Mouse (Mus musculus) kidney, embryonic 14.5 days (tissue): ENCODE measurements around the gene Actg2. TPM values are rescaled to one million over a fixed set of nuclear protein-coding genes. Genes with fewer than 3 reads are reported as not detected.

Experiments
- ATAC-seq: fragments of 200-750 bp; cut with Nextera tagmentation; 2 replicates; pipeline ENCODE4 v1.8.0; 2017; ENCODE audit warnings: moderate number of reproducible peaks, mild to moderate bottlenecking, moderate TSS enrichment, moderate library complexity; ENCODE audit not compliant: low FRiP score, low TSS enrichment
- H3K27ac ChIP-seq: fragments of 300-500 bp; sonication (generic); 2 replicates; pipeline ENCODE4 v1.5.1; 2014; ENCODE audit warnings: low read depth, mild to moderate bottlenecking, low read length, moderate library complexity, mixed read lengths
- H3K27me3 ChIP-seq: fragments of 300-500 bp; sonication (generic); 2 replicates; pipeline ENCODE4 v1.6.1; 2014; ENCODE audit warnings: mild to moderate bottlenecking, low read length; ENCODE audit not compliant: control insufficient read depth, insufficient read depth
- H3K36me3 ChIP-seq: fragments of 300-500 bp; sonication (generic); 2 replicates; pipeline ENCODE4 v1.6.1; 2014; ENCODE audit warnings: low read length, mixed read lengths; ENCODE audit not compliant: control insufficient read depth, insufficient read depth
- H3K4me1 ChIP-seq: fragments of 300-500 bp; sonication (generic); 2 replicates; pipeline ENCODE4 v1.6.1; 2014; ENCODE audit warnings: low read length, mixed read lengths; ENCODE audit not compliant: control insufficient read depth, insufficient read depth
- H3K4me2 ChIP-seq: fragments of 300-500 bp; sonication (generic); replicated peaks from 2 replicates; pipeline ENCODE4 v1.6.1; 2014; ENCODE audit warnings: low read depth, mild to moderate bottlenecking, low read length
- H3K4me3 ChIP-seq: fragments of 300-500 bp; sonication (generic); 2 replicates; pipeline ENCODE4 v1.5.1; 2014; ENCODE audit warnings: mild to moderate bottlenecking, low read length
- H3K9ac ChIP-seq: fragments of 300-500 bp; sonication (generic); 2 replicates; pipeline ENCODE4 v1.6.1; 2014; ENCODE audit warnings: low read depth, mild to moderate bottlenecking, low read length, moderate library complexity
- H3K9me3 ChIP-seq: fragments of 300-500 bp; sonication (generic); 2 replicates; pipeline ENCODE4 v1.6.1; 2016; ENCODE audit warnings: low read length; ENCODE audit not compliant: control insufficient read depth
- WGBS: fragments of 180-500 bp; shearing (Covaris S2); extraction: QIAGEN DNeasy Blood & Tissue Kit; methylation state at CpG from one replicate; pipeline ENCODE4 v1.1.7; 2014; 5-methylcytosine and 5-hydroxymethylcytosine counted together
- polyA plus RNA-seq: library from polyadenylated mRNA; unstranded; fragments of >200 nt; fragmentation: Nextera tagmentation; extraction: Ambion mirVana; gene quantifications from 2 replicates; pipeline ENCODE4 v1.2.1, GENCODE M21; 2014

Gene Actg2
- polyA plus RNA-seq, 1 experiment from 2014 or later, result 7.6 TPM

- Histone ChIP-seq H3K27me3 (no peaks in the 10 kb centered on the region), H3K36me3 (peaks cover 12% of the 10 kb centered on the region; the same call in 1 of the 2 replicates), H3K9ac (no peak overlapping the region), H3K27ac (no peak overlapping the region), H3K9me3 (peaks cover 2% of the 10 kb centered on the region; the same call in 1 of the 2 replicates), H3K4me1 (no peaks in the 10 kb centered on the region), H3K4me2 (no peak overlapping the region), H3K4me3 (no peak overlapping the region)
- WGBS, result 92% methylated on average over 9 of the region's 9 CpGs
- ATAC-seq, result no peak
Observed at GRCm38 (mm10) chr6:83496009-83496752, 39.9 kb downstream of the Actg2 start.

- H3K4me1 ChIP-seq, result no peaks in the 10 kb centered on the region
- no peak overlapping the region for H3K9ac ChIP-seq
- WGBS, result 73% methylated on average over 4 of the region's 4 CpGs
- no peak overlapping the region for H3K4me3 ChIP-seq
- H3K27me3 ChIP-seq, result no peaks in the 10 kb centered on the region
- peaks cover 54% of the 10 kb centered on the region for H3K36me3 ChIP-seq
- ATAC-seq, result no peak
- no peak overlapping the region for H3K27ac ChIP-seq
- H3K9me3 ChIP-seq, result no peaks in the 10 kb centered on the region
- no peak overlapping the region for H3K4me2 ChIP-seq
Observed at GRCm38 (mm10) chr6:83490622-83491021, 45.4 kb downstream of the Actg2 start.

DNA sequence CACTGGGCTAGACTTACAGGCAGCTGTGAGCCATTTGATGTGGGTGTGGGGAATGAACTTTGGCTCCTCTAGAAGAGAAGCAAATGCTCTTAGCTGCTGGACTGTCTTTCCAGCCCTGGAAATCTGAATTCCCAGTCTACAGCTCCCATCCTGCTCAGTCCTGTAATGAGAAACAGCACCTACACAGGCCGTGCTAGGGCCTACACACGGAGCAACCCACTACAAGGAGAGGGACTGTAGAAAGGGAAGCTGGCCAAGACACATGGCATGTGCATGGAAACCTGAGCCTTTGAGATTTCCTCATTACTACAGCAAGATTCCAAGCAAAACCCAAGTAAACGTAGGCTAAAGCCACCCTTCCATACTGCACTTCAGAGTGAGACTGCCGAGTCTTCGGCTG, 47.9 kb downstream of the Actg2 start:
- ATAC-seq, result no peak

DNA sequence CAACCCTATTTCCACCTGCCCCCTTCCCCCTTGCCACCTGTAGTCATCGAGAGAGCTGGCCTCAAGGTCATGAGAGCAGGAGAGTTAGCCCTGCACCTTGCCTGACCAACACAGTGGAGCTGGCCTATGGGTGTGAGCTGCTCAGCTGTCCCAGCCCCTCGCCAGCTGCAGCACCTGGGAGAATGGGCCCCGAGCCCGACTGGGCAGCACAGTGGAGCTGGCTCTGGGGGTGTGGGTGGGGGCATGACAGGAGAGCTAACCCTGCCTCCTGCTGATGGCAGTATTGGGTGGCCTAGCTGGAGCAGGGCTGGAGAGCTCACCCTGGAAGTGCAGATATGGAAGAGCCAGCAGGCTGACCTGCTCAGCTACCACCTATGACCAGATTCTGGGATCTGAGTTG, 48.8 kb downstream of the Actg2 start:
- H3K9me3 ChIP-seq, result no peaks in the 10 kb centered on the region
- no peak overlapping the region for H3K27ac ChIP-seq
- ATAC-seq, result no peak
- H3K27me3 ChIP-seq, result no peaks in the 10 kb centered on the region
- no peak overlapping the region for H3K4me2 ChIP-seq
- 0 out of 2 replicates have a peak, but pooled peaks cover 3% of the 10 kb centered on the region for H3K4me1 ChIP-seq
- 96% methylated on average over 4 of the region's 4 CpGs for WGBS
- peaks cover 62% of the 10 kb centered on the region for H3K36me3 ChIP-seq
- no peak overlapping the region for H3K4me3 ChIP-seq
- no peak overlapping the region for H3K9ac ChIP-seq

More for the DNA sequence above, 47.9 kb downstream of the Actg2 start:
- no peaks in the 10 kb centered on the region for H3K27me3 ChIP-seq
- no peak overlapping the region for H3K4me3 ChIP-seq
- WGBS, result 88% methylated on average over 5 of the region's 5 CpGs
- H3K9me3 ChIP-seq, result no peaks in the 10 kb centered on the region
- H3K36me3 ChIP-seq, result peaks cover 60% of the 10 kb centered on the region
- no peak overlapping the region for H3K27ac ChIP-seq
- no peak overlapping the region for H3K9ac ChIP-seq
- H3K4me2 ChIP-seq, result no peak overlapping the region
- no peaks in the 10 kb centered on the region for H3K4me1 ChIP-seq

DNA sequence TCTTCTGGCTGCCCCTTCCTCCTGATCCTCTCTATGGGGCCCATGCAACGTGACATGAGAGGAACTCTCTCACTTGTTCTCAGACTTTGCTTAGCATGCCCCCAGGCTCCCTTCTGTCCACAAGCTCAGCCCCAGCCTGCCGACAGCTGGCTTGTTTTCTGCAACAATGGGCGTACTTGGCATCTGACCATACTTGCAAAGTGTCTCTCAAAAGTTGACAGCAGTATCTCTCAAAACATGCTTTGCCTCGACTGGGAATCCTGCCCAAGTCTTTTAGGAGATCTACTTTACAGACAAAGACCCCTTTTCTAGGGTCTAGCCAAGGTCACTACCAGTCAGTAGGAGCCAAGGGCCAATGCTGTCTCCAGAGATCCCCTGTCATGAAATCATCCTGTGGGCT, 50.2 kb downstream of the Actg2 start:
- Histone ChIP-seq H3K4me2 (no peak overlapping the region), H3K27me3 (no peaks in the 10 kb centered on the region), H3K27ac (no peak overlapping the region), H3K36me3 (peaks cover 71% of the 10 kb centered on the region), H3K9ac (no peak overlapping the region), H3K4me3 (no peak overlapping the region), H3K4me1 (0 out of 2 replicates have a peak, but pooled peaks cover 7% of the 10 kb centered on the region), H3K9me3 (no peaks in the 10 kb centered on the region)
- no peak for ATAC-seq
- WGBS, result 75% methylated on average over 4 of the region's 4 CpGs

DNA sequence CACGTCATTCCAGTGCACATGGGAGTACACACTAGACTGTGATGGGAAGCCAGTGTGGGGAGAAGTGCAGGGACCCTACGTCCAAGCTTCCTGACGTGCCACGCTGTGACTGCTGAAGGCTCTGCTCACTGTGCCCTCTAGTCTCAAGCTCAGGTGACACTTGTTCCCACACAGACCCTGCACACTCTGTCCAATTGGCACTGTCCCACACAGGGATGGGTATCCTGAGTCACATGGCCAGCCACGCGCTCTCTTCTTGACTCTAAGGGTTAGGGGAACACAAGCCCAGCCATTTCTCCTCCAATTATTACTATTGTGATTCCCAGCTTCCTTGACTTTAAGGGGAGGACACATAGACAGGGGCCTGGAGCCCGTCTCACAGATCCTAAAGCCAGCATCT, 52.3 kb downstream of the Actg2 start:
- WGBS, result 95% methylated on average over 7 of the region's 7 CpGs
- Histone ChIP-seq H3K36me3 (peaks cover 70% of the 10 kb centered on the region), H3K4me1 (0 out of 2 replicates have a peak, but pooled peaks cover 7% of the 10 kb centered on the region), H3K4me2 (no peak overlapping the region), H3K9ac (no peak overlapping the region), H3K4me3 (no peak overlapping the region), H3K27me3 (no peaks in the 10 kb centered on the region), H3K27ac (no peak overlapping the region), H3K9me3 (no peaks in the 10 kb centered on the region)
- no peak for ATAC-seq

DNA sequence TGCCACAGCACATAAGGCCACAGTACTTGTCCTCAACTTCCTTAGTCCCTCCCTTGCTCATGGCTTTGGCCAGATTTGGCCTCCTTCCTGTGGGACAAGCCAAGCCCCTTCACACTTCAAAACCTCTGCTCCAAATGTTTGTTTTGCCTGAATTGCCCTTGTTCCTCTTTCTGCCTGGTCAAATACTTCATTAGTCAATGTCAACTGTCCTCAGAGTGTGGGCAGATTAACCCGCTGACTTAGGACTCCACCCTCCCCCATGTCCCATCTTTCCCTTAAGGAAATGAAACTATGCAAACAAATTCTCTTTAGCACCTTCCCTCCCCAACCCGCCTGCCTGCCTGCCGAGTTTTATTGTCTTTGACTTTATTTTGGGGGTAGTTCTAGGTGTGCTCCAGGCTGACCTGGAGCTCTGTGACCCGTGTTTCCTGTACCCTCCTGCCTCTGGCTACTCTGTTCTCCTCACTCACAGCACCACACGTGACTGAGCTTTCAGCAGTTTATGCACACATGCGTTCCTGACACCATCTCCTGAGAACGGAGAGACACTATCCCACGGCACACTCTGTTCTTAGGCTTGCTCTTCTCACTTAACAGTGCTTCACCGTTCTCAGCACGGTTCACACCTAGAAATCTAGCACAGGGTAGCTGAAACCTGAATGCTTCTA, 53.5 kb downstream of the Actg2 start:
- H3K9ac ChIP-seq, result no peak overlapping the region
- ATAC-seq, result peak; percentile 63; the same call in 1 of the 2 replicates
- no peak overlapping the region for H3K4me2 ChIP-seq
- 0 out of 2 replicates have a peak, but pooled peaks cover 7% of the 10 kb centered on the region for H3K4me1 ChIP-seq
- H3K9me3 ChIP-seq, result no peaks in the 10 kb centered on the region
- 35% methylated on average over 10 of the region's 10 CpGs for WGBS
- H3K36me3 ChIP-seq, result peaks cover 58% of the 10 kb centered on the region
- no peaks in the 10 kb centered on the region for H3K27me3 ChIP-seq
- no peak overlapping the region; the same call in 1 of the 2 replicates for H3K27ac ChIP-seq
- no peak overlapping the region for H3K4me3 ChIP-seq

GRCm38 (mm10) chr6:83480019-83480655, 55.9 kb downstream of the Actg2 start:
- H3K4me3 ChIP-seq, result no peak overlapping the region
- WGBS, result 78% methylated on average over 6 of the region's 6 CpGs
- no peak overlapping the region for H3K4me2 ChIP-seq
- no peaks in the 10 kb centered on the region for H3K27me3 ChIP-seq
- no peak for ATAC-seq
- 0 out of 2 replicates have a peak, but pooled peaks cover 7% of the 10 kb centered on the region for H3K4me1 ChIP-seq
- 0 out of 2 replicates have a peak overlapping the region, but pooled peaks have one; percentile 26 for H3K27ac ChIP-seq
- no peak overlapping the region for H3K9ac ChIP-seq
- H3K36me3 ChIP-seq, result peaks cover 39% of the 10 kb centered on the region
- H3K9me3 ChIP-seq, result no peaks in the 10 kb centered on the region
